Mouse (Mus musculus) adrenal gland, adult 8-10 months (tissue): ENCODE measurements around the gene Dtl. TPM values are rescaled to one million over a fixed set of nuclear protein-coding genes. Genes with fewer than 3 reads are reported as not detected.

Source experiments
- DNase-seq: peaks from one replicate; pipeline ENCODE4 v3.0.0; 2022
- total RNA-seq, 4 experiments: library from RNA; stranded (reverse); gene quantifications; 2 replicates each; pipeline ENCODE4 v1.2.4; 2022

Gene Dtl
- total RNA-seq, 4 experiments from 2014 or later: 0.64 to 1.7 (median 0.79) TPM

- no peak for DNase-seq
Observed at GRCm38 (mm10) chr1:191579524-191579923, 4.2 kb upstream of the Dtl start.

GRCm38 (mm10) chr1:191574871-191575457, 380 bp downstream of the Dtl start:
- DNase-seq: no peak

GRCm38 (mm10) chr1:191573906-191574639, 1.3 kb downstream of the Dtl start:
- no peak for DNase-seq

- no peak for DNase-seq
Observed at GRCm38 (mm10) chr1:191570415-191570814, 4.9 kb downstream of the Dtl start.

- no peak for DNase-seq
Observed at GRCm38 (mm10) chr1:191569625-191570024, 5.7 kb downstream of the Dtl start.

- no peak for DNase-seq
Observed at GRCm38 (mm10) chr1:191567859-191568258, 7.5 kb downstream of the Dtl start.

GRCm38 (mm10) chr1:191562823-191563365, 12.4 kb downstream of the Dtl start:
- no peak for DNase-seq

GRCm38 (mm10) chr1:191559779-191560178, 15.6 kb downstream of the Dtl start:
- DNase-seq: no peak

- no peak for DNase-seq
Observed at GRCm38 (mm10) chr1:191557109-191557508, 18.2 kb downstream of the Dtl start.

- DNase-seq: no peak
Observed at GRCm38 (mm10) chr1:191550786-191551185, 24.6 kb downstream of the Dtl start.

- DNase-seq: no peak
Observed at GRCm38 (mm10) chr1:191543747-191544146, 31.6 kb downstream of the Dtl start.

GRCm38 (mm10) chr1:191541619-191542018, 33.7 kb downstream of the Dtl start:
- DNase-seq: no peak

GRCm38 (mm10) chr1:191541014-191541413, 34.3 kb downstream of the Dtl start:
- no peak for DNase-seq

GRCm38 (mm10) chr1:191540300-191540699, 35.0 kb downstream of the Dtl start:
- DNase-seq: no peak

GRCm38 (mm10) chr1:191534896-191535295, 40.4 kb downstream of the Dtl start:
- DNase-seq: no peak

- no peak for DNase-seq
Observed at GRCm38 (mm10) chr1:191531023-191531422, 44.3 kb downstream of the Dtl start.

GRCm38 (mm10) chr1:191529406-191529805, 45.9 kb downstream of the Dtl start:
- no peak for DNase-seq

GRCm38 (mm10) chr1:191527921-191528612, 47.3 kb downstream of the Dtl start:
- no peak for DNase-seq

GRCm38 (mm10) chr1:191527089-191527488, 48.3 kb downstream of the Dtl start:
- no peak for DNase-seq

GRCm38 (mm10) chr1:191521395-191521794, 53.9 kb downstream of the Dtl start:
- no peak for DNase-seq

GRCm38 (mm10) chr1:191520669-191521068, 54.7 kb downstream of the Dtl start:
- DNase-seq: no peak

- DNase-seq: no peak
Observed at GRCm38 (mm10) chr1:191520194-191520593, 55.1 kb downstream of the Dtl start.

GRCm38 (mm10) chr1:191519329-191520066, 55.8 kb downstream of the Dtl start:
- no peak for DNase-seq
